Mouse (Mus musculus): Measurements from ENCODE around the gene Dmbt1. TPM values are rescaled to one million over a fixed set of nuclear protein-coding genes. Genes with fewer than 3 reads are reported as not detected.
"Not testable (repeated sequence)": the region's sequence is repeated elsewhere in the genome, so short reads cannot be mapped to it uniquely, and the experiment has no call there.

The Dmbt1 gene
- polyA plus RNA-seq, 1 experiment from 2014 or later = not detected

DNA sequence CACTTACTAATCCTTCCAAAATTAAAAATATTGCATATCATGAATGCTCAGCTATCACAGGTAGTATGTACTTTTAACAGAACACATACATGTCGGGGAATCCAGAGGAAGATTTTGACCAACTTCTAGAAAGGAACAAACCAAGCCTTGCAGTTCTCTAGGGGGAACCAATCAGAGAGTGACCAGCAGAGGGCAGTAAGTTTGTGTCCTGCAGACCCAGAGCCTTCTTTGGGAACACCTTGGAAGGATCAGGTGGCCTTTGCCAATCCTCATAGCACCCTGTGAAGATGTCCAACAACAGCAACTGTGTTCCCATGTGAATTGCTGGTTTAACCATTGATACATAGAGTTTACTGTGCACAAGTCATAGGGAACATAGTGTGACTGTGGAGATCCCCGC is 30.7 kb downstream of the Dmbt1 start:
- no peak for ATAC-seq (replicated peaks; ENCODE audit: insufficient number of reproducible peaks, low FRiP score, low TSS enrichment)
- Histone ChIP-seq H3K4me2 (no peak overlapping the region), H3K36me3 (ENCODE audit: control insufficient read depth, insufficient read depth, low read length) (no peaks in the 10 kb centered on the region), H3K9me3 (replicated peaks; ENCODE audit: control insufficient read depth, low read length) (no peaks in the 10 kb centered on the region), H3K4me1 (ENCODE audit: control insufficient read depth, insufficient read depth, low read length) (no peaks in the 10 kb centered on the region), H3K4me3 (ENCODE audit: low read depth, low read length) (no peak overlapping the region), H3K27me3 (ENCODE audit: control insufficient read depth, insufficient read depth, low read length) (no peaks in the 10 kb centered on the region; the same call in 1 of the 2 replicates), H3K27ac (ENCODE audit: low read depth, low read length) (no peak overlapping the region), H3K9ac (ENCODE audit: low read depth, low read length) (no peak overlapping the region)
- 67% methylated on average over 2 of the region's 2 CpGs for WGBS (ENCODE audit: insufficient replicate concordance)

DNA sequence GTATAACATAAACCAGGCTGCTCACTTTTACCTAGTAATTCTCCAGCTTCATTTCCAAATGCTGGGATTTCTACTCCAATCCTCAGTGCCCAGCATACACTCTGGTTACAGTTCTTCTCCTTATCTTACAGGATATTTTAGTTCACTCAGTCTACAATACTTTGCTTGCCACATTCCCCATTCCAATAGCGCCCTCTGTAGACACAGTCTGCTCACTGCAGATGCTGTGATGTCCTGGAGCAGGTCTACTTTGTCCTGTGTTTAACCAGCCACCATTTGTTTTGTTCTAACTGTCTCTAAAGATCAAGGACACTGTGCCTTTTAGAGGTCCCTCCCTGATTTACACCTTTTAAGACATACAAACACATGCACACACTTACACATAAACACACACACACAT is 36.3 kb downstream of the Dmbt1 start:
- ATAC-seq (replicated peaks; ENCODE audit: insufficient number of reproducible peaks, low FRiP score, low TSS enrichment); H3K27me3 ChIP-seq (ENCODE audit: control insufficient read depth, insufficient read depth, low read length); H3K36me3 ChIP-seq (ENCODE audit: control insufficient read depth, insufficient read depth, low read length); H3K4me2 ChIP-seq; H3K4me3 ChIP-seq (ENCODE audit: low read depth, low read length); H3K27ac ChIP-seq (ENCODE audit: low read depth, low read length); H3K4me1 ChIP-seq (ENCODE audit: control insufficient read depth, insufficient read depth, low read length); H3K9ac ChIP-seq (ENCODE audit: low read depth, low read length); H3K9me3 ChIP-seq (replicated peaks; ENCODE audit: control insufficient read depth, low read length): not testable (repeated sequence)
- WGBS (ENCODE audit: insufficient replicate concordance) = 8% methylated on average over 1 of the region's 1 CpGs

DNA sequence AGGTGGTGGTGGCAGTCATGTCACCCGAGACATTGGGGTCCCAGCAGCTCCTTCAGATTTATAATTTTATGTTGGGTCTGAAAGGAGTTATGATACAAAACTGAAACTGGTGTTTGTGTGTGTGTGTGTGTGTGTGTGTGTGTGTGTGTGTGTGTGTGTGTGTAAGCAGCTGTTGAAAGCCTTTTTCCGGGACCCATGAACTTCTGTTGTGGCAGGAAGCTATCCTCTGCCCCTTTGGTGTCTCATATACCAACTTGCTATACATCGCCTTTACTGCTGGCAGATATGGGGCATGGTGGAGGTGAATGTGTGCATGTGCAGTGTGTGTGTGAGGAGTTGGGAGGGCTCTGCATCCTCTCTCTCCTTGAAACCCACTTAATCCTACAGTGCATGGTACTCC is 41.6 kb downstream of the Dmbt1 start:
- not testable (repeated sequence) for H3K36me3 ChIP-seq (ENCODE audit: control insufficient read depth, insufficient read depth, low read length); H3K4me3 ChIP-seq (ENCODE audit: low read depth, low read length); H3K27ac ChIP-seq (ENCODE audit: low read depth, low read length); H3K9me3 ChIP-seq (replicated peaks; ENCODE audit: control insufficient read depth, low read length); H3K9ac ChIP-seq (ENCODE audit: low read depth, low read length); ATAC-seq (replicated peaks; ENCODE audit: insufficient number of reproducible peaks, low FRiP score, low TSS enrichment); H3K27me3 ChIP-seq (ENCODE audit: control insufficient read depth, insufficient read depth, low read length); H3K4me2 ChIP-seq; H3K4me1 ChIP-seq (ENCODE audit: control insufficient read depth, insufficient read depth, low read length)
- 71% methylated on average over 3 of the region's 3 CpGs for WGBS (ENCODE audit: insufficient replicate concordance)

DNA sequence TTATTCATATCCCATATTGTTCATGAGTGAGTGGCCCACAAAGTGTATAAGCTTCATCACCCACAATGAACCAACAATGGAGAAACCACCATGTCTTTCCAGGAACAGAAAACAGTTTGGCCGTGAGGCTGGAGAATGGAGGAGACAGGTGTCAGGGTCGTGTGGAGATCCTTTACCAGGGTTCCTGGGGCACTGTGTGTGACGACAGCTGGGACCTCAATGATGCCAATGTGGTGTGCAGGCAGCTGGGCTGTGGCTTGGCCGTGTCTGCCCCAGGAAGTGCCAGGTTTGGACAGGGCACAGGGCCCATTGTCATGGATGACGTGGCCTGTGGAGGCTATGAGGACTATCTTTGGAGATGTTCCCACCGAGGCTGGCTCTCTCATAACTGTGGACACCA is 42.2 kb downstream of the Dmbt1 start:
- not testable (repeated sequence) for H3K4me2 ChIP-seq; H3K4me3 ChIP-seq (ENCODE audit: low read depth, low read length); H3K36me3 ChIP-seq (ENCODE audit: control insufficient read depth, insufficient read depth, low read length); H3K9me3 ChIP-seq (replicated peaks; ENCODE audit: control insufficient read depth, low read length); H3K27me3 ChIP-seq (ENCODE audit: control insufficient read depth, insufficient read depth, low read length); H3K27ac ChIP-seq (ENCODE audit: low read depth, low read length); H3K9ac ChIP-seq (ENCODE audit: low read depth, low read length); H3K4me1 ChIP-seq (ENCODE audit: control insufficient read depth, insufficient read depth, low read length); ATAC-seq (replicated peaks; ENCODE audit: insufficient number of reproducible peaks, low FRiP score, low TSS enrichment)
- WGBS (ENCODE audit: insufficient replicate concordance) = 79% methylated on average over 6 of the region's 6 CpGs

DNA sequence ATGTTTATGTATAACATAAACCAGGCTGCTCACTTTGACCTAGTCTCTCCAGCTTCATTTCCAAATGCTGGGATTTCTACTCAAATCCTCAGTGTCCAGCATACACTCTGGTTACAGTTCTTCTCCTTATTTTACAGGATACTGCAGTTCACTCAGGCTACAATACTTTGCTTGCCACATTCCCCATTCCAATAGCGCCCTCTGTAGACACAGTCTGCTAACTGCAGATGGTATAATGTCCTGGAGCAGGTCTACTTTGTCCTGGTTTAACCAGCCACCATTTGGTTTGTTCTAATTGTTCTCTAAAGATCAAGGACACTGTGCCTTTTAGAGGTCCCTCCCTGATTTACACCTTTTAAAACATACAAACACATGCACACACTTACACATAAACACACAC is 44.1 kb downstream of the Dmbt1 start:
- Histone ChIP-seq H3K9ac (ENCODE audit: low read depth, low read length) (no peak overlapping the region), H3K4me2 (no peak overlapping the region), H3K36me3 (ENCODE audit: control insufficient read depth, insufficient read depth, low read length) (no peaks in the 10 kb centered on the region), H3K27ac (ENCODE audit: low read depth, low read length) (no peak overlapping the region), H3K4me3 (ENCODE audit: low read depth, low read length) (no peak overlapping the region), H3K9me3 (replicated peaks; ENCODE audit: control insufficient read depth, low read length) (no peaks in the 10 kb centered on the region), H3K27me3 (ENCODE audit: control insufficient read depth, insufficient read depth, low read length) (no peaks in the 10 kb centered on the region), H3K4me1 (ENCODE audit: control insufficient read depth, insufficient read depth, low read length) (no peaks in the 10 kb centered on the region)
- ATAC-seq (replicated peaks; ENCODE audit: insufficient number of reproducible peaks, low FRiP score, low TSS enrichment) = no peak
- 0% methylated on average over 1 of the region's 1 CpGs for WGBS (ENCODE audit: insufficient replicate concordance)

DNA sequence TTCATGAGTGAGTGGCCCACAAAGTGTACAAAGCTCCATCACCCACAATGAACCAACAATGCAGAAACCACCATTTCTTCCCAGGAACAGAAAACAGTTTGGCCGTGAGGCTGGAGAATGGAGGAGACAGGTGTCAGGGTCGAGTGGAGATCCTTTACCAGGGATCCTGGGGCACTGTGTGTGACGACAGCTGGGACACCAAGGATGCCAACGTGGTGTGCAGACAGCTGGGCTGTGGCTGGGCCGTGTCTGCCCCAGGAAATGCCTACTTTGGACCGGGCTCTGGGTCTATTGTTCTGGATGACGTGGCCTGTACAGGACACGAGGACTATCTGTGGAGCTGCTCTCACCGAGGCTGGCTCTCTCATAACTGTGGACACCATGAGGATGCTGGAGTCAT is 50.5 kb downstream of the Dmbt1 start:
- not testable (repeated sequence) for ATAC-seq (replicated peaks; ENCODE audit: insufficient number of reproducible peaks, low FRiP score, low TSS enrichment)

DNA sequence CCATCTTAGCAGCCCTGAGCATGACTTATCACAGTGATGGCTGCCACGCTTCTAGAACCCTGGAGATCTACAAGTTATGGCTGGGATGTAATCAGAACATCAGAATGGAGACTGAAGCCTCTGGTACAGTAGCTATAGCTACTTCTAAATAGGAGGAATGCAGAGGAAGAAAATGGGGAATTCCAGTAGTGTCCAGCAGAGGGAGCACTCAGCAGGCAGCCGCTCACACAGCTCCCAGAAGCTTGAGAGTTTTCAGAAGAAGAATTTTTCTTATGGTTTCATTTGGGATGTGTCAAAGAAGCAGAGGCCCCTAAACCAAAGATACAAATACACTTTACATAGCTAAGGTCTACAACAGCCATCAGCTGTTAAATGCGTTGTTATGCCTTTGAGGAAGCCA is 80.6 kb downstream of the Dmbt1 start:
- H3K9me3 ChIP-seq (replicated peaks; ENCODE audit: control insufficient read depth, low read length) = no peaks in the 10 kb centered on the region
- ATAC-seq (replicated peaks; ENCODE audit: insufficient number of reproducible peaks, low FRiP score, low TSS enrichment) = no peak

More for the DNA sequence above, 50.5 kb downstream of the Dmbt1 start:
- H3K4me1 ChIP-seq (ENCODE audit: control insufficient read depth, insufficient read depth, low read length); H3K9me3 ChIP-seq (replicated peaks; ENCODE audit: control insufficient read depth, low read length); H3K27me3 ChIP-seq (ENCODE audit: control insufficient read depth, insufficient read depth, low read length); H3K4me2 ChIP-seq; H3K9ac ChIP-seq (ENCODE audit: low read depth, low read length); H3K36me3 ChIP-seq (ENCODE audit: control insufficient read depth, insufficient read depth, low read length); H3K4me3 ChIP-seq (ENCODE audit: low read depth, low read length); H3K27ac ChIP-seq (ENCODE audit: low read depth, low read length): not testable (repeated sequence)
- WGBS (ENCODE audit: insufficient replicate concordance) = 76% methylated on average over 9 of the region's 9 CpGs

GRCm38 (mm10) chr7:131113676-131114075 is 81.8 kb downstream of the Dmbt1 start:
- peaks cover 8% of the 10 kb centered on the region for H3K4me1 ChIP-seq (ENCODE audit: control insufficient read depth, insufficient read depth, low read length)
- H3K4me2 ChIP-seq = no peak overlapping the region
- H3K27ac ChIP-seq (ENCODE audit: low read depth, low read length) = no peak overlapping the region

More for the DNA sequence above, 80.6 kb downstream of the Dmbt1 start:
- Histone ChIP-seq H3K27me3 (ENCODE audit: control insufficient read depth, insufficient read depth, low read length) (no peaks in the 10 kb centered on the region), H3K36me3 (ENCODE audit: control insufficient read depth, insufficient read depth, low read length) (no peaks in the 10 kb centered on the region), H3K4me3 (ENCODE audit: low read depth, low read length) (no peak overlapping the region), H3K9ac (ENCODE audit: low read depth, low read length) (no peak overlapping the region), H3K27ac (ENCODE audit: low read depth, low read length) (no peak overlapping the region), H3K4me1 (ENCODE audit: control insufficient read depth, insufficient read depth, low read length) (peaks cover 8% of the 10 kb centered on the region), H3K4me2 (no peak overlapping the region)
- WGBS (ENCODE audit: insufficient replicate concordance) = 27% methylated on average over 3 of the region's 3 CpGs

GRCm38 (mm10) chr7:131114434-131114833 is 82.6 kb downstream of the Dmbt1 start:
- Histone ChIP-seq H3K27ac (ENCODE audit: low read depth, low read length) (no peak overlapping the region), H3K4me2 (no peak overlapping the region)

More at GRCm38 (mm10) chr7:131113676-131114075, 81.8 kb downstream of the Dmbt1 start:
- H3K9me3 ChIP-seq (replicated peaks; ENCODE audit: control insufficient read depth, low read length) = no peaks in the 10 kb centered on the region
- no peak overlapping the region for H3K4me3 ChIP-seq (ENCODE audit: low read depth, low read length)
- no peaks in the 10 kb centered on the region for H3K36me3 ChIP-seq (ENCODE audit: control insufficient read depth, insufficient read depth, low read length)
- no peak overlapping the region for H3K9ac ChIP-seq (ENCODE audit: low read depth, low read length)
- 51% methylated on average over 6 of the region's 6 CpGs for WGBS (ENCODE audit: insufficient replicate concordance)
- ATAC-seq (replicated peaks; ENCODE audit: insufficient number of reproducible peaks, low FRiP score, low TSS enrichment) = no peak
- H3K27me3 ChIP-seq (ENCODE audit: control insufficient read depth, insufficient read depth, low read length) = no peaks in the 10 kb centered on the region

More at GRCm38 (mm10) chr7:131114434-131114833, 82.6 kb downstream of the Dmbt1 start:
- Histone ChIP-seq H3K9me3 (replicated peaks; ENCODE audit: control insufficient read depth, low read length) (no peaks in the 10 kb centered on the region), H3K36me3 (ENCODE audit: control insufficient read depth, insufficient read depth, low read length) (no peaks in the 10 kb centered on the region), H3K27me3 (ENCODE audit: control insufficient read depth, insufficient read depth, low read length) (no peaks in the 10 kb centered on the region), H3K4me3 (ENCODE audit: low read depth, low read length) (no peak overlapping the region), H3K4me1 (ENCODE audit: control insufficient read depth, insufficient read depth, low read length) (peaks cover 8% of the 10 kb centered on the region), H3K9ac (ENCODE audit: low read depth, low read length) (no peak overlapping the region)
- ATAC-seq (replicated peaks; ENCODE audit: insufficient number of reproducible peaks, low FRiP score, low TSS enrichment) = no peak
- WGBS (ENCODE audit: insufficient replicate concordance) = 56% methylated on average over 2 of the region's 2 CpGs

All from heart, embryonic 11.5 days (tissue).